Comparison of ENCODE assay signal across 8 mouse cellular contexts in the genomic region with DNA sequence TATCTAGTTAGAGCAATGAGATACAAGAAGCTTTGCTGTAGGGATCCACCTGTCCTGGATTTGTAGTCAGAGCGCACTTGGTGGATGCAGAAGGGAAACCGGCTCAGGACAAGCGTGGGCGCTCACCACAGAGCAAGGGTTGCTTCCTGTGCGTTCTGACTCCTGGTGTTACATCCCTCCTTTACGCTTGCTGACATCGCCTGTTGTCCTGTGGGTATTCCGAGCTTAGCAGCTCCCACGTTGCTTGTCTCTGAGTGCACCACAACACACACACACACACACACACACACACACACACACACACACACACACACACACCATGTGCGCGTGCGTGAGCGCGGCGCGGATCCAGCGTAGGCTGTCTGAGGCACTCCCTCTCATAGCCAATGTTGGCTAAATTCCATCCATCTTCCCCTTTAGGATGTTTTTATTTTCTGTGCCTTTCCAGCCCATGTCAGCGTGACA.
DNase-seq lines count a peak whose midpoint lies in the region; ATAC-seq and TF ChIP-seq lines count a peak whose summit lies in the region.

No protein-coding gene starts in this region.

- no peak overlapping the region for H3K27ac ChIP-seq in spleen, adult 2 months (ENCODE audit: insufficient read depth, low read length)
- H3K27ac ChIP-seq in heart, embryonic 16.5 days (ENCODE audit: low read length), result peak overlapping the region; percentile 95

- H3K9ac ChIP-seq in heart, embryonic 16.5 days (ENCODE audit: low read length), result peak overlapping the region; percentile 73

- peak overlapping the region; percentile 78 for H3K4me3 ChIP-seq in spleen, adult 2 months (ENCODE audit: extremely low read depth, insufficient read depth, insufficient read length)
- peak overlapping the region; percentile 60 for H3K4me3 ChIP-seq in heart, embryonic 16.5 days (ENCODE audit: low read length)

- no peak for ATAC-seq in heart, embryonic 16.5 days (replicated peaks; ENCODE audit: extremely low read depth, insufficient read depth, low FRiP score)
- peak; percentile 53 for ATAC-seq in megakaryocyte, adult 5-6 weeks (ENCODE audit: poor library complexity, severe bottlenecking)

- TF ChIP-seq POLR2A in spleen, adult 2 months (IDR thresholded peaks at IDR 0.05; ENCODE audit: low read depth, low read length), result no peak

- 3% methylated on average over 16 of the region's 18 CpGs for WGBS in spleen, adult 2 months
- WGBS in heart, embryonic 16.5 days, result 3% methylated on average over 18 of the region's 18 CpGs

- peaks cover 8% of the 10 kb centered on the region for H3K9me3 ChIP-seq in heart, embryonic 16.5 days (replicated peaks; ENCODE audit: control insufficient read depth, low read length)

- H3K27me3 ChIP-seq in spleen, adult 2 months (ENCODE audit: control insufficient read depth, insufficient read depth, low read length), result no peaks in the 10 kb centered on the region
- no peaks in the 10 kb centered on the region for H3K27me3 ChIP-seq in heart, embryonic 16.5 days (ENCODE audit: control insufficient read depth, insufficient read depth, low read length)

- H3K4me1 ChIP-seq in spleen, adult 2 months (ENCODE audit: control insufficient read depth, insufficient read depth, insufficient read length), result peaks cover 3% of the 10 kb centered on the region; the same call in 1 of the 2 replicates
- H3K4me1 ChIP-seq in heart, embryonic 16.5 days (ENCODE audit: control insufficient read depth, insufficient read depth, low read length), result peaks cover 19% of the 10 kb centered on the region

- TF ChIP-seq CTCF in spleen, adult 2 months (IDR thresholded peaks at IDR 0.05; ENCODE audit: extremely low read depth, insufficient read depth, insufficient read length, insufficient replicate concordance), result no peak

- H3K36me3 ChIP-seq in spleen, adult 2 months (ENCODE audit: control insufficient read depth, insufficient read depth, low read length), result no peaks in the 10 kb centered on the region
- peaks cover 4% of the 10 kb centered on the region; the same call in 1 of the 2 replicates for H3K36me3 ChIP-seq in heart, embryonic 16.5 days (ENCODE audit: control insufficient read depth, insufficient read depth)

- peak; percentile 9 to 27 for DNase-seq in spleen, adult 2 months (ENCODE audit: low read depth in 1 of 2, low spot score in 2 of 2)
- DNase-seq in spleen, postnatal 36 days (ENCODE audit: low spot score in 2 of 2), result no peak
- DNase-seq in cerebellum, postnatal 14 days, result peak; percentile 75 to 76
- DNase-seq in layer of hippocampus, postnatal 25 days (ENCODE audit: extremely low spot score in 1 of 2, low spot score in 1 of 2), result peak; percentile 32 to 43
- DNase-seq in right cerebral cortex, postnatal 14 days, result peak; percentile 59
- no peak for DNase-seq in spleen, postnatal 14 days (ENCODE audit: low spot score in 2 of 2)

- H3K4me2 ChIP-seq in heart, embryonic 16.5 days (ENCODE audit: low read depth, low read length), result peak overlapping the region; percentile 79

Comparison
In these comparisons a context has a peak if more than half of its experiments do, and no peak if none do; other contexts are left out.
1. DNase-seq: peak in spleen, adult 2 months (2 of 2), cerebellum, postnatal 14 days (2 of 2), layer of hippocampus, postnatal 25 days (2 of 2) and right cerebral cortex, postnatal 14 days (single experiment); none in spleen, postnatal 36 days (0 of 2) and spleen, postnatal 14 days (0 of 2).